Mouse (Mus musculus): ENCODE measurements around the gene Sept11. TPM values are rescaled to one million over a fixed set of nuclear protein-coding genes. Genes with fewer than 3 reads are reported as not detected.

Gene Sept11
- polyA plus RNA-seq, 1 experiment from 2014 or later: 180 TPM

DNA sequence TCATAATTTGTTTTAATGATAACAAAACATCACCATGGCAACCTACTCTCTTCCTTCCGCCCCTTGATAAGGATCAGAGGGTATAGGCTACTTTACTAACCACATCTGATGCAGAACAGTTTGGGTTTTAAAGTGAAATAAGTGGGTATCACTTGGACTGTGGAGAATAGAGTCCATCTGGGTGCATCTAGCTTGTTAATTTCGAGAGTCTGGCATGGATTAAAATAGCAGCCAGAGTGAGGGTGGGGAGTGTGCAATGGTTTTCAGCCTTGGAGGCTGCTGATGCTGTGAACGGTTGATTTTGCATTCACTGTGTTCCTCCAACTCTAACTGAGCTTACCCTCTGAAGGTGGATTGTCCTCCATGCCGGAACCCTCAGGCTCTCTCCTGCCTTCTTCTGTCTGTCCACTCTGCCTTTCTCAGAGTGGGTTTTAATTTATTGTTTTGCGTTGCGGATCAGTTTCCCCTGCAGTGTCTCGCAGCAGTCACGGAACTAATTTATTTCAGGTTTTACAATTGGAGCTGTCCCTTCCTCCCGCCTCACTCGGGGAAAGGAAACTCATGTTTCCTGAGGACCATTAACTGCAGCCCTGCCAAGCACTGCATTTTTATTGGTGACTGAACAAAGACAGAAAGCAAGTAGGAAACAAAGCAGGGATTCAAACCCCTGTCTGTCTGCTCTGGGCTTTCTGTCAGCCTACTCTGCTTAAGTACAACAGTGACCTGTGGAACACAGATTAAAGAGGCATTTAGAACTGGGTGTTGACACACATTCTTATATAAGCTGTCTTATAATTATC lies 40.4 kb downstream of the Sept11 start:
- H3K27ac ChIP-seq: peak overlapping the region; percentile 75
- 0 out of 2 replicates have a peak overlapping the region, but pooled peaks have one; percentile 12 for H3K4me2 ChIP-seq
- H3K9ac ChIP-seq: no peak overlapping the region
- no peak overlapping the region for H3K4me3 ChIP-seq
- no peaks in the 10 kb centered on the region for H3K9me3 ChIP-seq
- ATAC-seq (ENCODE audit: insufficient number of reproducible peaks, low FRiP score, low TSS enrichment, low read depth): no peak
- H3K36me3 ChIP-seq: no peaks in the 10 kb centered on the region
- WGBS: 14% methylated on average over 10 of the region's 10 CpGs
- H3K4me1 ChIP-seq: peaks cover 80% of the 10 kb centered on the region
- H3K27me3 ChIP-seq: no peaks in the 10 kb centered on the region

DNA sequence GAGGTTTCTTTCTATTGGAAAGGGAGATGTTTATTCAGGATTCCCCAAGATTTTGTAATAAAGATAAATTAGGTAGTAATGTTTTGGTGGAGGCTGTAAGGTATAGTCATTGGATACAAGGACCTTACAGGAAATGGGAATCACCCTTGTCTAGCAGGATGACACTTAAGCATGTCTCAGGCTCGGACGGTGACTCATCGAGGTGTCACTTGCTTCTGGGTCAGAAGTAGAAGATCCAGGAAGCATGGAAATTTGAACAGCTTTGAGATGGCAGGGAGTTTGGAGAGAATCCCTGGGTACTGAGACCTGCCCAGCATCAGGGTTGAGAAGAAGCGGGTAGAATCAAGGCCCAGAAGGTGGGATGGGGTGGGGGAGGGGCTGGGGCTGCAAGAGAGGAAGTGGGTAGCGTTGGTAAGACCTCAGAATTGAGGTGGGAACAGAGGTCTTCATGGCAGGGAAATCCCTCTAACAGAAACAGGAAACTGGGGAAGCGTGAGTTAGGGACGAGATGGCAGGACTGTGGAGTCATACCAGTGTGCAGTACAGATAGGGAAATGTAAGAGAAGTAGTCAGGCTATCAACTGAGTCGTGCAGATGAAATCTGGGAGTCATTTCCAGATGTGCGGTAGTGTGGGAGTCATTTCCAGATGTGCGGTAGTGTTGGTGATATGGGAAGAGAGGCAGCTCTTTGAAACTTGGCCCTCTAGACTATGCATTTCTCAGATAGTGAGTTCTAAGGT lies 42.3 kb downstream of the Sept11 start:
- Histone ChIP-seq H3K4me1 (peaks cover 62% of the 10 kb centered on the region), H3K4me3 (no peak overlapping the region), H3K4me2 (no peak overlapping the region), H3K36me3 (peaks cover 12% of the 10 kb centered on the region), H3K9me3 (no peaks in the 10 kb centered on the region), H3K27ac (no peak overlapping the region), H3K27me3 (no peaks in the 10 kb centered on the region), H3K9ac (no peak overlapping the region)
- ATAC-seq (ENCODE audit: insufficient number of reproducible peaks, low FRiP score, low TSS enrichment, low read depth): no peak
- WGBS: 48% methylated on average over 10 of the region's 10 CpGs

DNA sequence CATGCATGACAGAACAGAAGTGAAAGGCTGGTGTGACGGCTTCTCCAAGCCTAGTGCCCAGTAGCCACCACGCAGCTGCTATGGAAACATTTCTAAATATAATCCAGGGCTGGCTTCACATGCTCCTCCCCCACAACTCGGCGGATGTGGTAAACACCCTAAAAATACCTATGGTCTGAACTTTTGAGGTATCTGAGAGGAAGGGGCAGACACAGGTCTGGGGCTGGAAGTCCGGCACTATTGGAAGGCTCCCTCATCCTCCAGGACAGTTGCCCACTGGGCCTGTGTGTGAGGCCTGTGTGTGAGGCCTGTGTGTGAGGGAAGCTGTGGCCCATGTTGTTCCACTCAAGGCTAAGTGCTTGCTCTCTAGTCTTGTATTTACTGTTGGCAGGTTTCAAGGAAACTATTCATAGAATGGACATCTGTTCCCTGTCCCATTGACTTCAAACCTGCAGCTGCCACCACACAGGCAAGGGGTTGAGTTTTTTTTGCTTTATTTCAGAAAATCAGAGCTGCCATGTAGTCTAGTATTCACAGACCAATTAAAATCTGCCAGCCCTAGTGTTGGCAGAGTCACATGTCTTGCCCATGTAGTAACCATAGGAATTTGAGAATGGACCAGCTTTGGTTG lies 43.8 kb downstream of the Sept11 start:
- no peak overlapping the region for H3K9ac ChIP-seq
- no peaks in the 10 kb centered on the region for H3K27me3 ChIP-seq
- no peak overlapping the region for H3K4me2 ChIP-seq
- H3K4me1 ChIP-seq: peaks cover 47% of the 10 kb centered on the region
- WGBS: 40% methylated on average over 5 of the region's 5 CpGs
- H3K36me3 ChIP-seq: peaks cover 27% of the 10 kb centered on the region
- H3K9me3 ChIP-seq: no peaks in the 10 kb centered on the region
- no peak overlapping the region for H3K4me3 ChIP-seq
- peak overlapping the region; percentile 79 for H3K27ac ChIP-seq
- peak; percentile 61 for ATAC-seq (ENCODE audit: insufficient number of reproducible peaks, low FRiP score, low TSS enrichment, low read depth)

DNA sequence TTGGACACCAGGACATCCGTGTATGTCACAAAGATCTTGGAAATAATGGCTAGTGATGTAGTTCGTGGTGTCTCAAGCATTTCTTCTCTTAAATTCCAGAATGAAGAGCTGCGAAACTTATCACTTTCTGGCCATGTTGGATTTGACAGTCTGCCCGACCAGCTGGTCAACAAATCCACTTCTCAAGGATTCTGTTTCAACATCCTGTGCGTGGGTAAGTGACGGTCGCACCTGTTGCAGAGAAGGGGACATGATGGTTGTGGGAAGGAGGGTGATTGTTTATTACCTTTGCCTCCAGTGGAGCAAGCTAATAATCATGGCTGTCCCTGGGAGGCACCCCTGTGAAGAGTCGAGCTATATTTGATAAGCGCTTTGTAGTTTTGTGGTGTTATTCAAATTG lies 46.1 kb downstream of the Sept11 start:
- WGBS: 86% methylated on average over 9 of the region's 9 CpGs
- no peak overlapping the region for H3K9ac ChIP-seq
- no peak overlapping the region for H3K27ac ChIP-seq
- H3K4me1 ChIP-seq: peaks cover 31% of the 10 kb centered on the region
- no peak for ATAC-seq (ENCODE audit: insufficient number of reproducible peaks, low FRiP score, low TSS enrichment, low read depth)
- H3K36me3 ChIP-seq: peaks cover 32% of the 10 kb centered on the region
- H3K27me3 ChIP-seq: no peaks in the 10 kb centered on the region
- H3K9me3 ChIP-seq: no peaks in the 10 kb centered on the region
- no peak overlapping the region for H3K4me2 ChIP-seq
- no peak overlapping the region for H3K4me3 ChIP-seq

DNA sequence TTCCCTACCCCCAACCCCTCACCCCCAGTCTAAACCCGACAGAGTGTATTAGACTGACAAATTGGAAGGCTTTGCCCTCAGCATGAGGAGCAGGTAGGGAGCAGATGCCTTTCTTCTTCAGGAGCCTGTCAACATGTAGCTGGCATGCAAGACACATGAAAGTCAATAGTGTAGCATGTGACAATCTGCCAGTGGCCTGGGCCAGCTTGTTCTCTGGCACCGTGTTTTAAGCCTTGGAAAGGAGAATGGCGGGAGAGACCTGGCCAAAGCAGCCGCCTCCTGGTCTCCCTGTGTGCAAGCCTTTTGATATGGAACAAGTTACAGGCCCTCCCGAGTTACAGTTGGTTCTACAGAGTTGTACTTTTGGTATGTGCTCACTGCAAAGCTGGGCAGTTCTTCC lies 47.5 kb downstream of the Sept11 start:
- H3K36me3 ChIP-seq: peaks cover 32% of the 10 kb centered on the region
- WGBS: 78% methylated on average over 5 of the region's 5 CpGs
- H3K4me1 ChIP-seq: peaks cover 35% of the 10 kb centered on the region

DNA sequence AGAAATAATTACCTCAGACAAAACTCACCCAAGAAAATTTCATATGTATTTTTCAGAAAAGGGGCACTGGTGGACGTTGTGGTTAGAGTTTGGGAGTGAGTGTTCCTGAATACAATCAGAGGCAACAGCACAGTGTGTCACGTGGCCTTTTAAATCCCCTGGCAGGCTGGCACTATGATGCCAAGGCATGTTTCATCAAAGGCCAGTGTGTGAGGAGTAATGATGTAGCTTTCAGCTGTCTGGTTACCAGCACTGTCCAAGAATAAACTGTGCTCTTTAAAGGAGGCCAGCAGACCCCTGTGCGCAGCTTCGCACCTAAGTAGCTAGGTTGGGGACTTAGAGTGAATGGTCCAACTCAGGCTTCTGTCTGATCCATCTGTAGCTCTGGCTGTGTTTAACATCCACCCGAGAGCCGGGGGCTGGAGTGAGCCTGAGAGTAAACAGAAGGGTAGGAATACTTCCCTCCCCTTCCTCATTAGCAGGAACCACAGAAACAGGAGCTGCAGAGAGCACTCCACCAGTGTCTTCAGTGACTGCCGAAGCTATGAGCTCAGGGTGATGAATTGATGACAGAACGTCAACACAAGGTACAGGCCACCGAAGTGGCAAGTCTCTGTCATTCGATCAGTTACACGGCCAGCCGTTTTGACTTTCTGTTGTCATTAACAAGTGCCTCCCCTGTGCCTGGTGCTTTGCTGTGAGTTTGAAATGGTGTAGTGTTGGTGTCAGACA lies 50.3 kb downstream of the Sept11 start:
- Histone ChIP-seq H3K4me3 (no peak overlapping the region), H3K27me3 (no peaks in the 10 kb centered on the region), H3K4me1 (peaks cover 24% of the 10 kb centered on the region), H3K4me2 (no peak overlapping the region), H3K27ac (no peak overlapping the region), H3K9ac (no peak overlapping the region), H3K9me3 (no peaks in the 10 kb centered on the region), H3K36me3 (peaks cover 35% of the 10 kb centered on the region)
- no peak for ATAC-seq (ENCODE audit: insufficient number of reproducible peaks, low FRiP score, low TSS enrichment, low read depth)
- WGBS: 54% methylated on average over 12 of the region's 12 CpGs

More for the DNA sequence above, 47.5 kb downstream of the Sept11 start:
- no peak for ATAC-seq (ENCODE audit: insufficient number of reproducible peaks, low FRiP score, low TSS enrichment, low read depth)
- no peak overlapping the region for H3K4me3 ChIP-seq
- no peaks in the 10 kb centered on the region for H3K9me3 ChIP-seq
- no peak overlapping the region for H3K9ac ChIP-seq
- no peaks in the 10 kb centered on the region for H3K27me3 ChIP-seq
- H3K4me2 ChIP-seq: no peak overlapping the region
- no peak overlapping the region for H3K27ac ChIP-seq

DNA sequence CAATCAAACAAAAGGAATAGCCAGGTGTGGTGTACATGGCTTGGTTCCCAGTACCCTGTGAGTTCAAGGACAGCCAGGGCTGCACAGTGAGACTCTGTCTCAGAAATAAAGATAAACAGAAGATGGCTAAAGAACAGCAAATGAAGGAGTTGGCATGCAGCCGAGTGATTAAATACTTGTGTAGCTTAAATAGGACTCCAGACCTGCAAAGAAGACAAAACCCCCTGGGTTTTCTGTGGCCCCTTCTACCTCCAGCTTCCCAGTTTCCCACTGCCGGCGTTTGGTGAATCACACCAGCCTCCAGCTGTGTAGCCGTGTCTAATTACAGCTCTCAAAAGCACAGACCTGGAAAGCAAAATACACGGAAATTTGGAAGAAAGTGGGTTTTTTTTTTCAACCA lies 51.6 kb downstream of the Sept11 start:
- Histone ChIP-seq H3K27ac (peak overlapping the region; percentile 27; the same call in 1 of the 2 replicates), H3K4me2 (no peak overlapping the region), H3K4me1 (peaks cover 22% of the 10 kb centered on the region), H3K9ac (no peak overlapping the region), H3K4me3 (no peak overlapping the region), H3K27me3 (no peaks in the 10 kb centered on the region), H3K9me3 (no peaks in the 10 kb centered on the region), H3K36me3 (peaks cover 35% of the 10 kb centered on the region)
- no peak for ATAC-seq (ENCODE audit: insufficient number of reproducible peaks, low FRiP score, low TSS enrichment, low read depth)
- WGBS: 7% methylated on average over 5 of the region's 5 CpGs

DNA sequence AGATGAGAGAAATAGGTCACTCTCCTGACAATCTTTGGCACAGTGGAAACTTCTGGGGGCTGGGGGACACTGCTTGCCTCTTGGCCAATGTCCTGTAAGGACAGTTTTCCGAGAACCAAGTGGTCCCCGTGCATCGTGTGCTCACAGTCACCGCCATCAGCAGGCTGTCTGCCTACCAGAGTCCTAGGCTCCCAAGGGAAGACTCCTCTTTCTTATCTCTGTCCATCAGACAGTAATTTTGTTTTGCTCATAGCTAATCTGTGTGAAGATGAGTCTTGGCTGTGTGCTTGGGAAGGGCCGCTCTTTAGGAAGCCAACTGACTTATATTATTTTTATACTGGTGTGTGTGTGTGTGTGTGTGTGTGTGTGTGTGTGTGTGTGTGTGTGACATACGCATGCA lies 52.3 kb downstream of the Sept11 start:
- H3K4me2 ChIP-seq: no peak overlapping the region
- no peak overlapping the region for H3K27ac ChIP-seq
- peaks cover 36% of the 10 kb centered on the region for H3K36me3 ChIP-seq
- H3K27me3 ChIP-seq: no peaks in the 10 kb centered on the region
- no peak overlapping the region for H3K9ac ChIP-seq
- H3K9me3 ChIP-seq: no peaks in the 10 kb centered on the region
- no peak overlapping the region for H3K4me3 ChIP-seq
- H3K4me1 ChIP-seq: peaks cover 25% of the 10 kb centered on the region
- 73% methylated on average over 6 of the region's 6 CpGs for WGBS
- no peak for ATAC-seq (ENCODE audit: insufficient number of reproducible peaks, low FRiP score, low TSS enrichment, low read depth)

DNA sequence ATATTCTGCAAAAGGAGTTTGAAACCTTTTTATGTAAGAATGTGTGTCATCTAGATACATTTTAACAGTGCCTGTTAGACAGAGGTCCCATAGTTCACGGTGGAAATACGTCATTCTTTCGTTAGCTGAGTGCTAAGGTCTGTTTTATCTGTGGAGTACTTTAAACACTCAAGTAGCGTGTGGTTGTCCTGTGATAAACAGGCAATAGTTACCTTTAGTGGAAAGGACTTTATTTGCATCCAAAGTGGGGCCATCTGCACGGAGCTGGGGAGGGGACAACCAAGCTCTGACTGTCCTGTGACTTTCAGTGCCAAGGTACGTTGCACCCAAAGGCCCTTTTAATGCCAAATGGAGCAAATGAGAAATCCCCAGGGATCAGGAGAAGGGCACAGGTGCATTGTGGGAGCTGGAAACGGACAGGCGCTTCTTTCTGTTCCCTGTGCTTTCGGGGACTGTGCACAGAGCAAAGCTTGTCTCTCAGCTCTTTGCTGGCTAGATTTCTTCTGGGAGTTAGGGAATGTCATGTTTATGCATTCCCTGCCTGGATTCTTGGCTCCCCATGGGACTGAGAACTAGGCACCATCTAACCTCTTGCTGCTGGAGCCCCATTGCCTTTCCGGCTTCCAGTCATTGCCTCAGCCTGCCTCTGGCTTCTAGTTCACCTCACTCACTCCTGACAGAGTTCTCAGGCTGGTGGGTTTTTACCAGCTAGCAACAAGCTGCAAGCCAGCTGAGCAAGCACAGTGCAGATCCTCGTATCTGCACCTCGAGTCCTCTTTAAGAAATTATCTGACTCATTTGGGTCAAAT lies 56.9 kb downstream of the Sept11 start:
- peak overlapping the region; percentile 3 for H3K27ac ChIP-seq

DNA sequence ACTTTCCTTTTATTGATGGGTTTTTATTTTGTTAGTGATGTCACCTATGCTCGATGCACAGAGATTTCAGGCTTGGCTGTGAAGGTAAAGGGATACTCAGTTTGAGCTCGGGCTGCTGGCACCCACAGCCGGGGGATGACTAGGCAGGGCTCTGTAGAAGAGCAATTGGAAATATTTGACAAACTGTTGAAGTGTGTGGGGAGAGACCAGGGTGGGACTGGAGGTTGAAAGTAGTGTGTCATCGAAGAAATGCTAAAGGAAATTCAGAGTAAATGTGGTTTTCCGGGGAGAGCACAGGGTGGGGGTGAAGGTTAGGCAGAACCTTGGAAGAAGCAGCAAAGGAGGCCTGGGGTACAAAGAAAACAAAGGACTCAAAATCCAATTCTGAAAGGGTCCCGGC lies 58.7 kb downstream of the Sept11 start:
- Histone ChIP-seq H3K27me3 (no peaks in the 10 kb centered on the region), H3K4me2 (no peak overlapping the region), H3K4me1 (peaks cover 13% of the 10 kb centered on the region), H3K9ac (no peak overlapping the region), H3K27ac (no peak overlapping the region), H3K4me3 (no peak overlapping the region), H3K9me3 (no peaks in the 10 kb centered on the region), H3K36me3 (peaks cover 38% of the 10 kb centered on the region)
- 72% methylated on average over 6 of the region's 6 CpGs for WGBS
- no peak for ATAC-seq (ENCODE audit: insufficient number of reproducible peaks, low FRiP score, low TSS enrichment, low read depth)

More for the DNA sequence above, 56.9 kb downstream of the Sept11 start:
- Histone ChIP-seq H3K36me3 (peaks cover 23% of the 10 kb centered on the region), H3K4me3 (no peak overlapping the region), H3K27me3 (no peaks in the 10 kb centered on the region), H3K4me2 (no peak overlapping the region), H3K4me1 (peaks cover 22% of the 10 kb centered on the region), H3K9me3 (no peaks in the 10 kb centered on the region), H3K9ac (no peak overlapping the region)
- 76% methylated on average over 12 of the region's 12 CpGs for WGBS
- no peak for ATAC-seq (ENCODE audit: insufficient number of reproducible peaks, low FRiP score, low TSS enrichment, low read depth)

DNA sequence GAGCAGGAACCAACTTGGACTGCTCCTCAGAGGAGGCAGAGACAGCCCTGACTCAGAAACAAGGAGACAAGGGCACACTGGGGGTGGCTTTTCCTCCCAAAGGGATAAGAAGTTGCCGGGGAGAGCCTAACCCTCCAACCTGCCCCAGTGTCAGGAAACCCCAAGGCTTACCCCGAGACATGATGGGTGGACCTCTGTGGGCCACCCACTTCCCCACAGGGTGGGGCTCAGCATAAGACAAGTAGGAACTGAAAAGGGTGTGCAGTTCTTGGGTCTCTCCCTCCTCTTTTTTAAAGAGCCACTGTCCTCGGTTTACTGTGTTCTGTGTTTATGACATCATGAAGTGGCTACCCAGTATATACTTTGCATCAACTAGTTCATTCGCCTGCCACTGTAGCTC lies 59.2 kb downstream of the Sept11 start:
- ATAC-seq (ENCODE audit: insufficient number of reproducible peaks, low FRiP score, low TSS enrichment, low read depth): no peak

More for the DNA sequence above, 59.2 kb downstream of the Sept11 start:
- no peak overlapping the region for H3K4me3 ChIP-seq
- H3K4me1 ChIP-seq: peaks cover 13% of the 10 kb centered on the region
- 81% methylated on average over 4 of the region's 4 CpGs for WGBS
- H3K36me3 ChIP-seq: peaks cover 42% of the 10 kb centered on the region
- H3K4me2 ChIP-seq: no peak overlapping the region
- no peak overlapping the region for H3K27ac ChIP-seq
- H3K9me3 ChIP-seq: no peaks in the 10 kb centered on the region
- H3K9ac ChIP-seq: no peak overlapping the region
- H3K27me3 ChIP-seq: no peaks in the 10 kb centered on the region

All from limb, embryonic 15.5 days (tissue).